Mouse (Mus musculus): ENCODE results near the gene Ercc8.

The Ercc8 gene

DNA sequence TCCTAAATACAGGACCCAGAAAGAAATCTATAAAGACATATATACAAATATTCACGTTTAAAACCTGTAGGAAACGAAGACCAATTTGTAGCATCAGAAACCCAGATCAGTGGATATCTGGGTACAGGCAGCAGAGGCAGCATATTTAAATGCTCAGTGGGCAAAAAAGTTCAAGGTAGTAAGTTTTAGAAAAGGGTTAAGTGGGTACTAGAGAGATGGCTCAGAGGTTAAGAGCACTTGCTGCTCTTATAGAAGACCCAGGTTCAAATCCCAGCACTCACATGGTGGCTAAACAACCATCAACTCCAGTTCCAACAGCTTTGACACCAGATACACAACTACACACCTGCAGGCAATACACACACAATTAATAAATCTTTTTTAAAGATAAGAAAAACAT lies 1.4 kb upstream of the Ercc8 start:
- no peak for DNase-seq (ENCODE audit: extremely low read depth, low read depth, low spot score)

DNA sequence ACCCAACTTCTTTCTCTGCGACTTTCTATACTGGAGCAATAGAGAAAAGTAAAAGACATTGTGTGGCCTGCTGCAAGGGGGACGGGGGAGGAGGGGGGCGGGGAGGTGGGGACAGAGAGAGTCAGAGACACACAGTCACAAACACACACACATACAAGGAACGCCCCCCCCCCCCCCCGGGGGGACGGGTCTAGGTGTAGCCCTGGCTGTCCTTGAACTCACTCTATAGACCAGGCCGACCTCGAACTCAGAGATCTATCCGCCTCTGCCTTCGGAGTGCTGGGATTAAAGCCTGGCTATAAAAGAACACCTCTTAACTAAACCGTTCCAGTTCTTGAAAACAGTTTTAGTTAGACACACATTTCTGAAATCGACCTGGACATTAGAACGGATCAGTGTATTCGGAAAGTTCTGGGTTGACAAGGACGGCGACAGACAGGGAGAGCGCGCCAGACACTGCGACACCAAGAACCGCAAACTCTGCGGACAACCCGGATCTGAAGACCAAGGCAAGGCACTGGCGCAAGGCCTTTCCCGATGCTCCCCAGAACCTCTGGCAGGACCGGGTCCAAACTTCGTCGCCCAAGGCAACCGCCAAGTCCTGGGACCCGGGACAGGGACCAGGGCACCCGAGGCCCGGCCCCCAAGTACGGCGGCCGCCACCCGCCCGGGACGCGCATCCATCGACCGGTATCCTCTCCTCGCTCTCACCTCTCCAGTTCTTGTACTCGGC lies 633 bp upstream of the Ercc8 start:
- DNase-seq (ENCODE audit: extremely low read depth, low read depth, low spot score), result no peak

DNA sequence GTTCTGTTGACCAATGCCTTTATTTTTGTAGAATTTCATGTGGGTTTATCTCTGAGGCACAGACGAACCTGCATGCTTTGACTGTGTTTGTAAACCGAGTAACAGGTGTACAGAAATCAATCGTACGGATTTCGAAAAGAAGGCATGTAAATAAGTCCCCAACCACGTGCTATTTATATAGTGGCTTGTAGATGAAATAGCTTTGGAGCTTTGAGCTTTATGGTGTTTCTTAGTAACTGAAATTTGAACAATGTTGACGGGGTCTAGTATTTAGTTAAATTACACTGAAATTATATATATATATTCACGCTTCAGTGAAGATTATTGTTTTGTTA lies 677 bp downstream of the Ercc8 start:
- no peak for DNase-seq (ENCODE audit: extremely low read depth, low read depth, low spot score)

DNA sequence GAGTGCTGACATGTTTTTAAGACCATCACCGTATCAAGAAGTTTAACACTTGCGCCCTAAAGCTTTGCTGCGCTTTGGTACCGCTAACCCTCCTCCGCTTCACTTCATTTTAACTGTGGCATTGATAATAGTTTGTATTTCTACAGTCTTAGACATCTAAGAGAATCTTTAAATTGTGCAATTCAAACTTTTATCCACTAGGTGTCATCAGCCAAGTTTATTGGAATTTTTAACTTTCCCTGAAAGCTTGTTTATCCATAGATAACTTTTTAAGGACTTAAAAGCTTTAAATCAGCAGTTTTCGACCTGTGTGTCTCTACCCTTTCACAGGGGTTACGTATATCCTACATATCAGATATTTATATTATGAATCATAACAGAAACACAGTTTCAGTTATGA lies 1.4 kb downstream of the Ercc8 start:
- no peak for DNase-seq (ENCODE audit: extremely low read depth, low read depth, low spot score)

DNA sequence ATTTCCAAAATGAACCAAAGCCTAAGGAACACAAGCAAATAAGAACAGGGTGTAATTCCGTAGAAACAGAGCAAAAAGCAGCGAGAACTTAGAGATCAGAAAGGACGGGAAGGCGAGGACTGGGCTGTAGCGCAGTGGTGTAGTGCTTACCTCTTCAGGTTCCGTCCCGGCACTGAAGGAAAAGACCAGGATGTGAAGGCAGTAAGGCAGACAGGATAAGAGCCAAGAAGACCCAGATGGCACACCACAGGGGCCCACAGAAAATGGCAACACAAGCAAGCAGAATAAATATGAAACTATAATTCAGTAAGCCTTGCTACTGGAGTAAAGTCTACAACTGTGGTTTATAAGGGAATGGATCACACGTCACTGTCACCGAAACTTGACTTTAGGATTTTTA lies 5.4 kb downstream of the Ercc8 start:
- DNase-seq (ENCODE audit: extremely low read depth, low read depth, low spot score), result no peak

DNA sequence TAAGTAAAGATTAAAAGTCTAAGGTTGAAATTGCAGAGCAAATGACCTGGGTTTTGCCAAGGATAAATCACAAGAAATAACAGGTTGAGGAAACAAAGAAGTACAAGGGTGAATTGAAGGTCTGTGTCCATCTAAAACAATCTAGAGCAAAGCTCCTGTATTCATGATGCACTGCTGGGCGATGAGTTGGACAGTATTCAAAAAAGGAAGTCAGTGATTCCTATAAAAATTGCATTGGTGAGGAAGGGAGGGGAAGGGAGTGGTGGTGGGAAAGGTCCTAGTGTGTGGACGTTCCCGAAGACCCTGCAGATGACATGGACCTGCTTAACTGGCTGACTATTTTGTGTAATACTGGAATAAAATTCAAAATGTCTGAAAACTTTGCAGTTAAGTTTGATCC lies 6.1 kb downstream of the Ercc8 start:
- DNase-seq (ENCODE audit: extremely low read depth, low read depth, low spot score), result no peak

DNA sequence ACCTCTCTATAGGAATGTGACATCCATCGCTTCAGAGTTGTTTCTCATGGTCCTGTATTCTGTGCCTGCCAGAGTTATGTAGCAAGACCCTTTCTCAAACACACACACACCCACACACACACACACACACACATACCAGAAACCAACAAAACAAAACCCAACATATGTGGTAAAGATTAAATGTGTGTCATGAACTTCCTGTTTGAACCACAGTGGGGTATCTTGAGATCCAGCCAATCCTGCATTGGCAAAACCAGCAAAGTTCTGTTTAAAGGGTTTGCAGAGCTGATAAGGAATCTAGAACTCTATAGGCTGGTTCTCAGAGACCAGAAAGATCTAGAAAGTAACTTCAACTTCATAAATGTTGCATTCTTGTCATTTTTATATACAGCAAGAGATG lies 11.5 kb downstream of the Ercc8 start:
- no peak for DNase-seq (ENCODE audit: extremely low read depth, low read depth, low spot score)

DNA sequence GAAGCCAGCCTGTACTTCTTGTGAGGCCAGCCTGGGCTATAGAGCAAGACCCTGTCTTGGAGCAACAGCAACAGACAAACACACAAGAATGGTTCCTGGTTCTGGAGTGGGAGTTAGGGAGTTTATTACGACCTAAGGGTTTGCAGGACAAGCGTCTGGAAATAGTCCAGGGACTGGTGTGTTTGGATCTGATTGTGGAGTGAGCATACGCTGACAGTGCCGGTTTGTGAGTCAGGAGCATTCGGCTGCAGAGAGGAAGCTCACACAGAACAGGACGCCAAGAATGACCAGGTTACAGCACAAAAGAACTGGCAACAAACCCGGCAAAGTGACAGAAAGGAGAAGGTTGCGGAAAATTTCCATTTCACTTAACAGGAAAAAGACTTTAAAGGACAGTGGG lies 12.0 kb downstream of the Ercc8 start:
- DNase-seq (ENCODE audit: extremely low read depth, low read depth, low spot score), result no peak

DNA sequence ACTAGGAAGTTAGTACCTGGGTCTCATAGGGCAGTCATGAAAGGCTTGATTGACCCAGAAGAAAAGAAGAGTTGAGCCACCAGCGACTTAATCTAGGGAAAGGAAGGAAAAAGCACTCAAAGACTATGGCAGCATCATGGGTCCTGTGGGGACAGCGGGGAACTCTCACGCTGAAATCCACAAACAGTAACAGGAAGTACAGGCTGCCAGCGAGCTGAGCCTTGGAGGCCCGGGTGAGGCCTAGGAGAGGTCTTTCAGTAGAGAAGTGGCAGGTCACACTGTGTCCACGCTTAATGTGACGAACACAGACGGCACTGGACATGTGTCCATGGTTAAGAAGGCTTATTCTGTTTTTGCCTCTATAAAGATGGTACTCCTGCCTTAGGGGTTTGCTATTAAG lies 21.1 kb downstream of the Ercc8 start:
- DNase-seq (ENCODE audit: extremely low read depth, low read depth, low spot score), result no peak

DNA sequence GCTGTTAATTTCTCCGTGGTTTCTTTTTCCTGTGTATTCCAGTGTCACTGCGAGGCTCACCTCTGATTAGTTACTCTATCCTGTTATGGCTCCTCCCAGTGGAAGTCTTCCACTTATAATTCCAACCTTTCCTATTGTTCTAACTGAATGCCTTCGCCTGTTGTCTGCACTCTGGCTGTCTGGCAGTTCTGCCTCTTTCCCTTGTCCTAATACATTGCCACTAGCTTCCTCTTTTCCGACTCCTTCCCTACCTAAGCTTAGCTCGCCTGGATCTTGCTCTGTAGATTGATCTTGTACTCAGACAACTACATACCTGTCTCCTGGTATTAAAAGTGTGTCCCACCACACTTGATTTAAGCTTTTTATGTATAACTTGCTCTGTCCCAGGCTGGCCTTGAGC lies 22.3 kb downstream of the Ercc8 start:
- no peak for DNase-seq (ENCODE audit: extremely low read depth, low read depth, low spot score)

DNA sequence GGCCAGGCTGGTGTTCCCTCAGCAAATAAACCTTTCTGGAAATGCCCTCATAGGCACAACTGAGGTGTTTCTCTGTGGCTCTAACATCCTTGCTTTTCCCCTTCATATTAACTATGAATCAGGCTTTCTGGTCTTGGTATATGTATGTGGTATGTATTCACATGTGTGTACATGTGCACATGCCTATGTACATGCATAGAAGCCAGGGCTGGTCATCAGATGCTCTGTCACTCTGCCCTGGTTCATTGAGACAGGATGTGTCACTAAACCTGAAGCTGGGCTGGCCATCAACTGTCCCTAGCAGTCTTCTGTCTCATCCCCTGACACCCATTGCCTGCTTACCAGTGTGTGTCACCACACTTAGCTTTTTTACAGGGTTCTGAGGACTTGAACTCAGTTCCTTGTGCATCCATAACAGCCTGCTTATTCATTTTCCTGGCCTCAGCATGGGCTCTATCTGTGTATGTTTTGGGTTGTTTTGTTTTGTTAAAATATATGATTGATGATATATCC lies 26.3 kb downstream of the Ercc8 start:
- no peak for DNase-seq (ENCODE audit: extremely low read depth, low read depth, low spot score)

DNA sequence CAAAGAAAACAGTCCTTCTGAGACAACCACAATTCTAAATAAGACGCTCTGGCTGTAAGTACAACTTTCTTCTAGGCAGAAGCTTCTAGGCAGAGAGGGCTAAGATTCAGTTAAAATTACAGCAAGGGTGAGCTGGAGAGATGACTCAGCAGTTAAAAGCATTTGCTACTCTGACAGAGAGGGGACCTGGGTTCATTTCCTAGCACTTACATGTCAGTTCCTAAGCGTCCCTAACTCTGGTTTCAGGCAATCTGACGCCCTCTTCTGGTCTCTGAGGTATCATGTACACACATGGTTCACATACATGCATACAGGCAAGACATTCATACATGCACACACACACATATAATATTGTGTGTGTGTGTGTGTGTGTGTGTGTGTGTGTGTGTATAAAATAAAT lies 27.0 kb downstream of the Ercc8 start:
- no peak for DNase-seq (ENCODE audit: extremely low read depth, low read depth, low spot score)

DNA sequence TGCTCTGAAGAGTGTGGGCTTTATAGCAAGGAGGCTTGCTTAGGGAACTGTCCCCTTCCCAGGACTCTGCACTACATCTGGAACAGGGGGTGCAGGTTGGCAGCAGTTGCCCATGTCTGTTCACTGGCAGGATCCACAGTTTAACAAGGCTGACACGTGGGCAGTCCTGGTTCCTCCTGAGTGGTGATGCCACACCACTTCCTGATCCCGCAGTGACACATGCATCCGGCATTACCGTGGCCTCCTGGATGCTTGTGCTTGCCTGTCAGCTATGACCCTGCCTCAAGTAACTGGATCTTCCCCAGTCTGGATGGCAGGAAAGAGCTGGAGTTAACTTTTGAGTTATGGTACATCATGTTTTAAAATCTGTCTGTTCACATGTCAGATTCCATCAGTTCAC lies 29.5 kb downstream of the Ercc8 start:
- no peak for DNase-seq (ENCODE audit: extremely low read depth, low read depth, low spot score)

DNA sequence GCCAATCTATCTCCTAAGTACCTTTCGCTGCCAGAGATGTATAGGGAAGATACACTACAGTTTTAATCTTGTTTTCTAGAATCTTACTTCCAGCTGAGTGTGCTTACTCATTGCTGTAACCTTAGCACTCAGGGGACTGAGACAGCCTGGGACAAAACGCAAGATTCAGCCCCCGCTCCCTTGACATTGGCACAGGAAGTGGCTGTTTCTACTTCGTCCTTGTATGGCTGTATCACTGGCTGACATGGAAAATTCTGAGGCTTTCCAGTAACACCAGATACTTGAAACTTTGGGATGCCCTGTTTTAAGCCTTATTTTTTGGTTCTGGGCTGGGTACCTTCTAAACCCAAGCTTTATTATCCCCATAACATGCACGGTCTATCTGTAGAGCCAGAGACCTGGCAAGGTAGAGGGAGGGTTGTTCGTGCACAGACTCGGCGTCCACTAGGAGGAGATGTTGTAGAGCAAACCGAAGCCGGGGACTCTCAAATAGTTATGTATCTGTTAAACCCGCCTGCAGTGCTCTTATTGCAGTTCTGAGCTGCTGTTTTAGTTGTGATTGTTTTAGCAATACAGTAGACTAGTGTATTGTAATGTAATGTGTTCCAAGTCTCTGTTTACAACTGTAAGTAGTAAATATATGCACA lies 32.7 kb downstream of the Ercc8 start:
- no peak for DNase-seq (ENCODE audit: extremely low read depth, low read depth, low spot score)

DNA sequence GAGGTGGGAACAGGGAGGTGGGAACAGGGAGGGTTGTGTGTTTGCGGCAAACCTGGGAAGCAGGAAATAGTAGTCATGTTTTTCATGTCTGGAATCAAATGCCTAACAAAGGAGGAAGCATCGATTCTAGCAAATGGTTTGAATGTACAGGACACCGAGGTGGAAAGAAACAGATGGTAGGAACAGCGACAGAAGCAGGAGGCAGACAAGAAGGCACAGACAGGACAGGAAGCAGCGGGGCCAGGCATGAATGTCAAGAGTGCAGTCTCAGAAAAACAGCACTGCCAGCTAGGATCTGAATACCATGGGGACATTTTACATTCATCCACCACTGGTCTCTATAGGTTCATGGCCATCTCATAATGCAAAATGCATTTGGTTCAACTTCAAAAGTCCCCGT lies 36.9 kb downstream of the Ercc8 start:
- DNase-seq (ENCODE audit: extremely low read depth, low read depth, low spot score), result no peak

DNA sequence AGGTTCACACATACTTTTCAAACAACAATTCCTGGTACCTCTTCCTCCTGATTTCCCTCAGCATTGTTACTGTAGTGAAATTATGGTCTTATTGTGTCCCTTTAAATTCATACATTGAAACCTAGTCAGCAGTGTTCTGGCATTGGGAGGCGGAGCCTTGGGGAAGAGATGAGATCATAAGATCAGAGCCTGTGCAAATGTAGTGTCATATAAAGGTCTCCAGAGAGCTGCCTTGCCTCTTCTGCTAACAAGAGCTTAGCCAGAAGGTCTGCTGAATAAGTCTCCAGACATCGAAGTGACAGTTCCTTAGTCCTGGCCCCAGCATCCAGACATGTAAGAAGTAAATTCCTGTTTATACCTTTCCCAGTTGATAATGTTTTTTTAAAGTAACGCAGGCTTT lies 46.3 kb downstream of the Ercc8 start:
- no peak for DNase-seq (ENCODE audit: extremely low read depth, low read depth, low spot score)

DNA sequence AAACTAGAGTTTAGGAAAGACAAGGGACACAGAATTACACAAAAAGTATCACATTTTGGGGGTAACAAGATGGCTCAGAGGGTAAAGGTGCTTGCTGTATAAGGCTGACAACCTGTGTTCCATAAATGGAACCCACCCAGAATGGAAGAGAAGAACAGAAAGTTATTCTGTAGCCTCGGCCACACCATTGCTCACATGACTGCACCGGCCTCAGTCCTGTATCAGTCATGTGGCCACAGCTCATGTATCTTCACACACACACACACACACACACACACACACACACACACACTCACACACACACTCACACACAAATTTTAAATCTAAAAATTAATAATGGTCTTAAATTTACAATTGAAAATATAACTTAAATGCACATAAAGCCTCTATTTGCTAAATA lies 48.9 kb downstream of the Ercc8 start:
- DNase-seq (ENCODE audit: extremely low read depth, low read depth, low spot score), result no peak

DNA sequence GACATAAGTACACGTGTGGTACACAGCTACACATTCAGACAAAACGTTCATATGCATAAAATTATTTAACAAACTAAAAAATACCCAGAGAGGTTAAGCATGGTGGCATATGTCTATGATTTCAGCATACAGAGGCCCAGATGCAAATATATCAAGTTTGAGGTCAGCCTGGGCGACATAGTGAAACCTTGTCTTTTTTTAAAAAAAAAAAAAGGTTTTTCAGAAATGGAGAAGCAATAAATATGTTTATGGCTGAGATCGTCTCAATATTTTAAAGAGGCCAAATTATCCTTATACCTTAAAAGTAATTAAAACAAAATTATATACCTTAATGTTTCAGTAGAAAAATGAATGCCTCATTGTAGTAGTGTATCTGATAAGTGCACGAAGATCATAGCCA lies 49.6 kb downstream of the Ercc8 start:
- no peak for DNase-seq (ENCODE audit: extremely low read depth, low read depth, low spot score)

DNA sequence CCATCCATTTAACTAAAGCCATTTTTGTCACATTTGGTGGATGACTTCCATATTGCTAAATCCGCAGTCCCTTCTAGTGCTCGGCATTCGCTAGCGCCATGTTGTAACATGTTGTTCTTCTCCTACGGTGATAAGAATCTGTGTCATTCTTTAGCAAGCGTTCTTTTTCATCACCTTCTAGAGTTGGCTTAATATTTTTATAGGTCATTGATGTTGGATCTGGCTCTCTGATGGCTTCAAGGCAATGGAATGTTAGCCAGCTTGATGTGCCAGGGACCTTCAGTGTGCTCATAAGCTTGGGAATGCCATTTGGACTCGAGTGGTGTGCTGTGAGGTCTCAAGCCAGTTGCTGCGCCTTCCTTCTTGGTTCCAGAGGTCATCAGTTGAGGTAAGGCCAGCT lies 52.4 kb downstream of the Ercc8 start:
- peak; percentile 81 for DNase-seq (ENCODE audit: extremely low read depth, low read depth, low spot score)

DNA sequence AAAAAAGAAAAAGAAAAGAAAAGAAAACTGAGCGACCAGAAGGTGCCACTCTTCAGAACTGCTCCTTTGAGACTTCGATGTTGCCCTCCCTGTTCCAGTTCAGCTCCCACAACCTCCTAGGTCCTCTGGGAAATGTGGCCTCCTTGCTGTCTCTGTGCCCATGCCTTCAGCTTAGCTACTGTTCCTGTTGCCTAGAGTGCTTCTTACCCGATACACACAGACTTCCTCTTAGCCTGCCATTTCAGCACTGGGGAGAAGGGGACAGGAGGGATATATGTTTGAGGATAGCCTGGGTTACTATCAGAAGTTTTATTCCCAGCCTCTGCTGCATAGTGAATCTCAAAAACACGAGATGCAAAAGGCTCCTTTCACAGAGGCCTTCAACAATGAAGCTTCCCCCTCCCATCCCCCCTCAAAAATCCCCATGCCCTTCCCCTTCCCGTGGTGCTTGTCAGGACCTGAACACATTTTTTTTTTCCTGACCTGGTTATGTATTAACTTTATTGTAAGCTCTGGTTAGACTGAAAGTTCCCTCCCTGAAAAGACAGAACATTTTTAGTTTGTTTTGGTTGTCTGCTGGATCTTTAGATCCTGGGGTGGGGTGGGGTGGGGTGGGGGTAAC lies 54.0 kb downstream of the Ercc8 start:
- no peak for DNase-seq (ENCODE audit: extremely low read depth, low read depth, low spot score)

DNA sequence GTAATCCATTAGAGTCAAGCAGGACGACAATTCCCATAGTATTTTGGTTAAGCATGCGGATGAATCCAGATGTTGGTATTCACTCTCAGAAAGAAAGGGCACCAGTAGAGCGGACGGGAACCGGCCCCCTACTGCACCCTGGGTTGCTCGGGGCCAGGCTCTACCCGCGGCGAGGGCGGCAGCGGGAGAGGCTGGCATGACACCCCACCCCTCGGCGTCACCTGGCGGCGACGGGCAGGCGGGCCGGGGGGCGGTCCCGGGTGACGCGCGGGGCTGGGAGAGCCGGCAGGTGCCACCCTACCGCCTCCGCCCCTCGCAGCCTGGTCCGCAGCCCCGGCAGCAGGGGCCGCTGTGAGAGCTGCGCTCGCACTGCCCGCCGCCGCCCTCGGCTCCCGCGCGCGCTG lies 55.6 kb downstream of the Ercc8 start, which contains the start of gene Elovl7:
Gene Elovl7, plus strand, starts transcription at position 324 of the 404 bp plus-strand sequence.
- DNase-seq (ENCODE audit: extremely low read depth, low read depth, low spot score), result no peak

DNA sequence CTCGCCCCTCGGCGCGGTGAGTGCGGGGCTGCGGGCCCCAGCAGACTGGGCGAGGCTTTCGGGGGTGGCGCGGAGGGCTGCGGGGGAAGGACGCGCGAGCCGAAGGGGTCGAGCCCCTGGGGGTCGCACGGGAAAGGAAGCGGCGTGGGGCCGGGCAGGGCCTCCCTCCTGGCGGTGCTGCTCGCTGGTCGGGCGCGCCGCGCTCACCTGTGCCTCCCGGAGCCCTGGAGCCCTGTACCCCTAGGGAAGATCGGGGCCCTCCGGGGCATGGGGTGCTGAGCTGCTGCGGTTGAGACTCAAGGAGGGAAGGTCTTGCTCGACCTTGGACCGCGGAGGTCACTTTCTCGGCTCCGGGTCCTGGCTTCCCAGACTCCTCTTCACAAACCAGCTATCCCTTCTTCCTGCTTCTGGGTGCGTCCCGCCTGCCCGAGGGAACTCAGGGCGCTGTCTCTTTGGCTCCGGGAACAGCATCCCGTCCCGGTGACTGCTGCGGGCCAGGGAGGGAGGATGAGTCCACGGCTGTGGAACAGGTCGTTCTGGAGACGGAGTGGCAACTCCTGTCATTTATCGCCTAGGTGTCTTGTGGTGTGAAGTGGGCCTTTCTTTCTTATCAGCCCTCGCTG lies 56.1 kb downstream of the Ercc8 start:
- DNase-seq (ENCODE audit: extremely low read depth, low read depth, low spot score), result no peak
